Mouse (Mus musculus) heart, postnatal 14 days (tissue): ENCODE results near the gene Il34. TPM values are rescaled to one million over a fixed set of nuclear protein-coding genes. Genes with fewer than 3 reads are reported as not detected.

Experiments
- DNase-seq, 2 experiments: peaks; one replicate each; pipeline ENCODE4 v3.0.0; 2021 to 2022
- intact Hi-C: fragments of 180-260 bp; cut with DNase I; formaldehyde crosslinking; loops from one replicate; pipeline ENCODE4 v1.15.1; 2025
- total RNA-seq, 2 experiments: library from RNA; stranded (reverse); gene quantifications; 2 replicates each; pipeline ENCODE4 v1.2.3; 2021

Il34 gene
- total RNA-seq, 2 experiments from 2014 or later = 10.0 to 10.1 TPM

DNA sequence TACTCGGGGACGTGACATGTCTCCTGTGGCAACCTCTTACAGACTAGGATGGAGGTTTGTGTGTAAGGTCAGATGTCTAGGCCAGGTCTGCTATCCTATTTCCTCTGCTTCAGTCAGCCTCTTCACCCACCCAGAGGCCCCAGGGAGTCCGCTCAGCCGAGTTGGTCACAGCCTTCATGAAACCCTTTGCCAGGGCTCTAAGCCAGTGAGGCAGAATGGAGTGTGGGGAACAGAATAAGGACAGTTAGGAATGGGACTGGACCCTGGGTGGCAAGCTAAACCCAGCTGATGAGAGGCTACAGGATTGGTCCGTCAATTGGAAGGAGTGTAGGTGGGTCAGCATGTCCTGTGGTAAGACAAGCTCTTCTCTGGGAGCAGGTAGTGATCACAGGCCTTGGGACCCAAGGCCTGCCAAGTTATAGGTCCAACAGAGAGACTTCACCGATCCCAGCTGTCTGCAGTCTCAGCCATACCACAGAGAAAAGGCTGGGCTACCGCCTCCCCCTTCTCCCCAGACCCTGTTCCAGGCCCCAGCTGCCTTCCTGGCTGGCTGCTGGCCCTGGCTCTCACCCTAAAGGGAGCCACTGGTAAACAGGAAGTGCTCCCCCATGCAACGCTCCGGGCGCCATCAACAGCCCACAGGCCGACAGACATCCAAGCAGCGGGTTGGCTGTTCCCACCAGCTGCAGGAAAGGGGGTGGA is 86.6 kb downstream of the Il34 start:
- intact Hi-C loops = no loop called here
- DNase-seq = peak; percentile 78 to 81

DNA sequence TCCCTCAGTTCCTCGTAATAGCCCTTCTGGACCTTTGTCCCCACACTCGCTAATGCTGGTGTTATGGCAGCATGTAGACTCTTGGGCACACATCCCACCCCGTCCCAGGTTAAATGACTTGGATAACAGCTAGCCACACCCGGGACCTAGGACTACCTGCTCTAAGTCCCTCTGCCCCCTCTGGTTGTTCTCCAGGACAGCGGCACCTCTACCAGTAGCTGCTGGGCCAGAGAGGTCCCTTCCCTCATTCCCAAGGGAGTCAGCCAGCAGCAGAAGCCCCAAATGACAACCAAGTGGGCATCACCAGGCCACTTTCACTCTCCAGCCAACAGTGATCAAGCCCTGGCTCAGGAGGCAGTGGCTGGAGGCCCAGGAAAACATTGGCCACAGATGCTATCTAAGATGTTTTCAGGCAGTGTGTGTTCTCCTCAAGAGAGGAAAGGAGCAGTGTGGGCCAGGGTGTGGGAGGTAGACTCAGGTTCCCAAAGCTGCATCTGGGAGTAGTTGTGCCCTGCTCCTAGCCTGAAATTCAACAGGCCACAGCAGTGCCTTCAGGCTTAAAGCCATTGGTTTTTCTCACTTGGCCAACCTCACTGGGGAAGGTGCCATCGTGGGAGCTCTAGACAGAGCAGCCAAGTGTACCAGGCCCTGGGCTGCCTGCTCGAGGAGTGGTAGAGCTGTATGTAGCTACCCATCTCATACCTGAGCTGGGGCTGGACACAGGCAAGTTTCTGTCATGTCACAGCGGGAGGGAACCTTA is 87.3 kb downstream of the Il34 start:
- intact Hi-C loops = no loop called here

DNA sequence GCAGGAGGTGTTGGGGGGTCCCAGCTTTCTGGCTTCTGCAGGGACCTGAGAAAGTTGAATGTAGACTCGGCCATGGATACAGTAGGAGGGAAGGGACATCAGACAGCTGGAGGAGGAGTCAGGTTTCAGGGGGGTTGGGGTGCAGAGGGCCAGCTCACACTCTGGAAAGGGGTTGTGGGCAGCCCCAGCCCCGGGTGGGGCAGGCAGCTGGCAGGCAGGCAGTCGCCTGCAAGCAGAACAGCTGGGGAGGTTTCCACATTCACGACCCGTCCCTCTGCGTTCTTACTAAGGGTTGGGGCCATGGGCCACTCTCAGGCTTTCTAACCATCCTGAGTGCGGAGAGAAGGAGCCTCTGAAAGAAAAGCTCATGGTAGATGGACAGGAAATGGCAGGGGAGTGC is 88.6 kb downstream of the Il34 start:
- no peak for DNase-seq
- intact Hi-C loops = no loop called here

More for the DNA sequence above, 87.3 kb downstream of the Il34 start:
- no peak for DNase-seq

DNA sequence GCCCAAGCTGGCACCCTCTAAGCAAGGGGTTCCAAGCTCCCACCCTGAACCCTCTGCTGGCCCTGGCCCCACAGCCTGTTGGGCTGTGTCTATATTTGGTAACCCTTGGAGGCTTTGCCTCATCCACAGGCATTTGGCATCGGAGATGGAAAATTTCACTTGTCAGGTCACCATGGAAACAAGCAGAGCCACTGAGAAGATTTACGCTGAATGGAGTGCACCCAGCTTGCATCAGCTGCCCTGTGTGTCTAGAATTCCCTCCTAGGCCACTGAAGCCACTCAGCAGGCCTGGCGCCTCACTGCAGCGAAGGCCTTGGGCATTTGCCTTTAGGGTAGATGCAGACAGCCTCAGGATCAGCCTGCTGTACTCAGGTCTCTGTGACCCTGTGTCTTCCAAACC is 89.6 kb downstream of the Il34 start:
- peak; percentile 44 to 60 for DNase-seq
- intact Hi-C loops = no loop called here

DNA sequence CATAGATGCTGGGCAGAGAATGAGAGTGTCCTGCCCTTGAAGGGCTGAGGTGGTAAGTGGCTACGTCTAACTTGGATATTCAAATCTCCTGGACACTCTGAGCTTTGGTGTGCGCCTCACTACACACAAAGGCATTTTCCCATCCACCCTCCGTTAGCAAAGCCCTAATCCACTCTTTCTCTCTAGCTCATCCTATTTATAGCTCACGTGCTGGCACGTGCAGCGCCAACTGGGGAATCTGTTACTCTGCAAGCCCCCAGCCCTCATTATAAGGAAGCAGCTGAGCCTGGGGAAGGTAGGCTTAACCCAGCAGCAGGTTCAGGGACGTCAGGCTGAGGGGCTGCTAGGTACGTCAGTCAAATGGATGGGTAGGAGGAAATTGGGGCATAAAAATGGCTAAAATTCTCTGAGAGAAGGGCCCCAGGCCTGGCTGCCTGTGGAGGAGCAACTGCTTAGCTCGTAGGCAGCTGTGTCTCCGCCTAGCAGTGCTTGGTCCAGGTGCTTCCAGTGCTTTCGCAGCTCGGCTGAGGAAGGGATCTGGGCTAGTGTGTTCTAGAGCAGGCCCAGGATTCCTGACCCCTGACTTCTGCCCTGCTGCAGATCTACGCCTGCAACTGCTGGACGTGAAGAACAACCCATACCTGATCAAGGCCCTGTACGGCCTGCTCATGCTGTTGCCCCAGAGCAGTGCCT is 90.8 kb downstream of the Il34 start:
- intact Hi-C loops = no loop called here
- DNase-seq = no peak

DNA sequence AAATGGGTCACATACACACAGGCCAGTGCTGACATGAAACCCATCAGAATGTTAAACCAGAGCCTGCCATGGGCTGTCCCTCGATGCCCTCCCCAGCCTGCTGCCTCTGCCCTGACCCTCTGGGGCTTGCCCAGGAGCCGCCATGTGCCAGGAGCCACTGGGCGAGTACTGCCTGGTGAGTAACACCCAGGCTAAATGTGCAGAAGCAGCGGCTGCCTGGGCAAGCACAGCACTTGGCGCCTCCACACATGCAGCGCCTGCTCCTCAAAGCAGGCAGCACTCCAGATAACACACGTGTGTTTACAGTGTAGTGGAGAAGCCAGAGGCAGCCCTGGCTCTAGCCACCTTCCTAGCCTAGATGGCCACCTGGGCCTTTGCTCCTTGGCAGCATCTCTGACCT is 92.7 kb downstream of the Il34 start:
- intact Hi-C loops = no loop called here
- peak; percentile 45 to 62 for DNase-seq

DNA sequence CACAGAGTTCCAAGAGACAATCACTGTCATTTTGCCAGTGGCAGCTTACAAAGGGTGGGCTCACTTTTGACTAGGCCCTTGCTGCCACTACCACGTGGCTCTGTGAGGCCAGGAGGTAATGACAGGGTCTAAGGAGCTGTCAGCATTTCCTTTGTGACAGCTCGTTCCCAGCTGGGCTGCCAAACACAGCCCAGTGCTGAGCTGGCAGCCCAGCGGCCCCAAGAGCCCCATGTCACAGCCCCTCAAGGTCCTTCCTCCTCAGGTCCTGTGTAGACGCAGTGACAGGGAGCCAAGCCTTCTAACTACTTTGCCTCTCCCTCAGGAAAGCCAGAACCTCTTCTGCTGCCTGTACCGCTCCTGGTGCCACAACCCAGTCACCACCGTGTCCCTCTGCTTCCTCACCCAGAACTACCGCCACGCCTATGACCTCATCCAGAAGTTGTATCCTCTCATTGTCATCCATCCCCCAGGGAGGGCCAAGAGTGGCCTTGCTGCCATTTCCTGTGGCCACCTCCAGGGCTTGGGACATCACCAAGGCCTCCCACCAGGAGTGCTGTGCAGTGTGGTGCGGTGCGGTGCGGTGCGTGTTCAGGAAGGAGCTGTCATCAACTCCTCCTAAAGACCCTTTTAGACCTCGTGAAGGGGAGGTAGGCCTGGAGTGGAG is 94.3 kb downstream of the Il34 start:
- peak; percentile 51 to 59 for DNase-seq
- intact Hi-C loops = no loop called here

DNA sequence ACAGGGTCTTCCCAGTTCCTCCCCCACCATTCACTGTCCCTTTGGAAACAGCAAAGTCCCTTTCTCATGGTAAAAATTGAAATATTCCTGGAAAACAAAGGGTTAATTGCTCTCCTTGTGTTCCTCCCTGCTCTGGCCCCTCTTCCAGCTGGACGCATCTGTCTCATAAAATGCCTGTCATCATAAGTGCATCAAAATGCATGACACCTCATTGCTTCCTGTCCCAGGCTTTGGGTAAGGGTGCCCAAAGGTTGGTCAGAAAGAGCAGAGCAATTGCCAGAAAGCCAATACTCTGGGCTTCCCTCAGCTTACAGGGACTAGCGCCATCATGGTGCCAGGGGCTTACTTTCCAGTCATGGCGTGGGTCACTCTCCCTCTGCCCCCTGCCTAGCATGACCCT is 95.1 kb downstream of the Il34 start:
- no peak for DNase-seq
- intact Hi-C loops = no loop called here

DNA sequence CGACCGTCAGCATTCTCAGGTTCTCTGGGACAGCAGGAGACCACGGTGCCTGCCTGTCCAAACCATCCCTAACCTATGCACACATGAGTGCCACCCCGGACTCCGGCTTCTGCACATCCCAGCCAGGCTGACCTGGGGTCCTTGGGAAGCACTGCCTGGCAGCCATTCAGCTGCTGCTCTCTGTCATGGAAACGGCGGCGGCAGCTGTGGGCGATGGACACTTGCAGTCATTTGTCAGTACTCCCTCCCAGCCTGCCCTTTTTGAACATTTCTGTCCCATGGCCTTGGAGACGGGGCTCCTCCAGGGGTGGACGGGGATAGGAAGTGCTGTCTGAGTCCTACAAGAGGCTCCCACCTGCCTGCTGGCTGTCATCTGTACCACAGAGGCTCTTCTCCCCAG is 97.3 kb downstream of the Il34 start:
- DNase-seq = no peak
- intact Hi-C loops = no loop called here

DNA sequence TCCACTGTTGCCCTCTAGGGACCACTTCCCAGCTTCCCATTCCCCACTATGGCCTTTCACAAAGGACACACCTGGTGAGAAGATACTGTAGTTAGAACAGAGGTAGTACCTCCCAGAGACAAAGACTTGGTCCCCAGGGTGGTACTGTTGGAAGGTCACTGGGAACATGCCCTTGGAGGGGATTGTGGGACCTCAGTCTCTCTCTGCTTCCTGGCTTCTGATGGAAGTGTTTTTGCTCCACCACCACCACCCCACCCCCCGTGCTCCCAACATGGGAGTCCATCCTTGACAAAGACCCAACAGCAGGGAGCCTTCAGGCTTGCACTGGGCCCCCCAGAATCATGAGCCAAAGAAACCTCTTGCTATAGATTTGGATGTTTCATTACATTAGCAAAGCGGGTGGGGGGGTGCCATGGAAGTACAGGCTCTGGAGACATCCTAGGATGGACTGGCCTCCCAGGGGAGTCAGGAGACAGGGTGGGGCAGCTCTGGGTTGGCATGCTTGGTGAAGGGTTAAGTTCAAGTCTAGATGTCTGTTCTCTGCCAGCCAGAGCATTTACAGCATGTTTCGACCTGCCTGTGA is 99.3 kb downstream of the Il34 start:
- intact Hi-C loops = no loop called here
- no peak for DNase-seq

DNA sequence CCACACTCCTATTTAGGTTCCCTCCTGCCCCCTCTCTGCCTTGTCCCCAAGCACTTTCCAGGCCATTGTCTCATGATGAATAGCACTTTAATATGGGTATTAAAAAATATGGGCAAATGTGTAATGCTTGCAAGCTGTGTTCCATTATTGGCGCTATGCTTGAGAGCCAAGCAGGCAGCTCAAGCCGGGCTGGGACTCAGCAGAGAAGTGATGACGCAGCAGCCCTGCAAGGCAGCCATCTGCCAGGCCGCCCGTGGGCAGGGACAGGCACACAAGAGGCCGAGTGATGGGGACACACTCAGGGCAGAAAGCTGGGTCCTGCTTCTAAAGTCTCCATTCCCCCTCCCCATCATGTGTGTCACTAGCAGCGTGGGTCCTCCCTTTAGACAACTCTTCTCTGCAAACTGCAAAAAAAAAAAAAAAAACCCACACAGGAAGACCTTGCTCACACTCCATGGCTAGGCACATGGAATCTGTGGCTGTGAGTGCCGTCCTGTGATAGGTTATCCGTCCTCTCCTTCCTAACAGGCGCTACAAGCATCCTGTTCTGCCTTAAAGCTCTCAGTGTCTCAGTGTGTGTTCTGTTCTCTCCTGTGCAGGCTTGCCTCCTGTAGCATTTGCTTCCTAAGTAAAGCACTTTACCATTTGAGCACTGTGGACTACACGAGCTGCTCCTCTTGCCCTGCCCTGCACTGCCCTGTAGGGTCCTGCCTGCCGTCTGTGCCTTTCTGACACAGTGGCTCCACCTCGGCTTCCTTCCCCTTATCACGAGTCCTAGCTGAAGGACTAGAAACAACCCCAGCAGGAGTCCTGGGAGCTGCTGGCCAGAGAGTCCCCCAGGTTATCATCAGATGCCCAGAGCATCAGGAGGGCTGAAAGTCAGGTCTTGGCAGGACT is 100.1 kb downstream of the Il34 start:
- DNase-seq = no peak
- intact Hi-C loops = no loop called here

DNA sequence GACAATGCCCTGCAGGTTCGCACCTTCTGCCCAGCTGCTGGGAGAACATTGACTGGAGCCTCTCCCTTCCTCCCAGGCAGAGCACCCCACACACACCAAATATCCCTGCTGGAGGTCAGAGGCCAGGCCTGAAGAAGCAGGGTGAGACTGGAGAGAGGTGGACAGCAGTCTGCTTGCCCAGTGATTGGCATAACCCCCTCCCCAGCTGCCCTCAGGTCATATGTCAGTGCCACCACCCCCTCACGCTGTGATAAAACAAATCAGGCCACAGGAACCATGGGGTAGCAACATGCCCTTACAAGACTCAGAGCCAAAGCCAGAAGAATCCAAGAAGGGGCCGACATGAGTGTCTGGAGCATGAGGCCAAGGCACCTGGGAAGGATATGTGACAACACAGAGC is 101.6 kb downstream of the Il34 start:
- intact Hi-C loops = no loop called here
- no peak for DNase-seq

DNA sequence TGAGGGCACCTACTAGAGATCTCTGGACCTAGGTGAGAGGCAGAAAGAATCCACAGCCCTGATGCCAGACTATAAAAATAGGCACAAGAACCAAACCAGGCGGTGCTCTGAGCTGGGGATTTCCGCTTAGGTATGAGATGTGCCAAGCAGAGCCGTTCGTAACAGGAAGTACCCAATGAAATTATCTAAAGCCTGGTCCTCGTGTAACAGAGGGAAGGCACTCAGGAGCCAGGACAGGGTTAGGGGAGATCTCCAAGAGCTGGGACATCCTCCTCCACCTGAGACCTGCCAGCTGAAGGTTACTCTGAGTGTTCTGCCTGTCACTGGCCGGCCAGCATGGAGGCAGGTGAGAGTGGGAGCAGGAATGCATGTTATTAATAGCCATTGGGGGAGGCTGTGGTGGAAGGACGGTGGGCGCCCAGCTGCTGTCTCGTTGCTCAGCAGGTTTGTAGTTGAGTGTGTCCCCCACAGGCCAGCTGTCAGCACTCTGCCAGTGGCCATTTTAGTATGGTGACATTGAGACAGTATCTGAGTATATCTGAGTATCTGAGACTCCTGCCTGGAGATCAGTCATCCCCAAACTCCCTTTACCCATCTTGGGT is 102.2 kb downstream of the Il34 start:
- DNase-seq = no peak
- intact Hi-C loops = no loop called here

DNA sequence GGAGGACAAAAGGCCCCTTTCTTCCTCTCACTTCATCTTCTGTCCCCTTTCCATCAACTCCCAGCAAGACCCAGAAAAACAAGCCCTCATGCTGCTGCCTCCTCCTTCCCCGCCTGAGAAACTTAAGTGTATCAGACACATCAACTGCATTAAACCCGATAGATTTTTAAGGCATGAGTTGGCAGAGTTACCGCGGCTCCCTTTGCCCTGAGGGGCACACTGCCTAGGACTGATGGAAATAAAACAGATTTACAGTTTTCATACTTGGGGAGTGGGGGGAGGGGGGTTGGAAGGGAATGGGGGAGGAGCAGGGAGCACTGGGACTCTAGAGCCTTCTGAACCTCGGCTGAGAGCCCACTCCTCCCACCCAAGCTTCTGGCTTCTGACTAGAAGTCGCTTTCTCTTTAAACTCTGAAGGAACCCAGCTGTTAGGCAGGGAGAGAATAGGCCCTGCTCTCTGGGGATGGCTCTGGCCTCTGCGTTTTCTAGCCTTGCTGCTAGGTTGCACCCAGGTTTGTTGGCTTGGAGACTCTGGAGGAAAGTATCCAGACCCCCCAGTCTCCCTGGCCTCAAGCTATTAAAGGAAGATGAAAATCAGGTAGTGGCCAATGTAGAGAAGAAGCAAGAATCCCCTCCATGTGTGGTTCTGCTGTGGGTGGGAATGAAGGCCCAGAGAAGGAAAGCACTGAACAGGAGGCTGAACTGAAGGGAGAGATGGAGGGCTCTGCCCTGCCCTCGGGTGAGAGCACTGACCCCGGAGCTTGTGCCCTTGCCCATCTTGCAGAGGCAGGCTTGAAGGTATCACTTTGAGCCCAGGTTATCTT is 102.9 kb downstream of the Il34 start:
- intact Hi-C loops = no loop called here
- peak; percentile 41 to 59 for DNase-seq

DNA sequence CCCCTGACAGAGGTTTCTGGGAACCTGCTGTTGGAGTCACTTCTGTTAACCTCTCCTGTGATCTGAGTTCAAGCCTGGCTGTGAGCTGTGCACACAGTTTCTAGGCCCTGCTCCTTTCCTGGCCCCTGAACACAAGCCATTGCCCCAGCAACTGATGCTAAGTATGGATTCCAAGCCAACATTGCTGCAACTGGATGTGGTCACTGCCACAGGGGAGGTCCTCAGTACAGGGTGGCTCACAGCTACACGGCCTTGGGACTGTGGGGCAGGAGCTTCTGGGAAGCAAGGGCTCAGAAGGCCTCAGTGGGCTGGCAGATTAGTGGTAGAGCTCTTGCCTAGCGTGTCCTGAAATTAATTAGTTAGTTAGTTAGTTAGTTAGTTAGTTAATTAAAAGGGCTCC is 105.2 kb downstream of the Il34 start:
- DNase-seq = no peak
- intact Hi-C loops = no loop called here

DNA sequence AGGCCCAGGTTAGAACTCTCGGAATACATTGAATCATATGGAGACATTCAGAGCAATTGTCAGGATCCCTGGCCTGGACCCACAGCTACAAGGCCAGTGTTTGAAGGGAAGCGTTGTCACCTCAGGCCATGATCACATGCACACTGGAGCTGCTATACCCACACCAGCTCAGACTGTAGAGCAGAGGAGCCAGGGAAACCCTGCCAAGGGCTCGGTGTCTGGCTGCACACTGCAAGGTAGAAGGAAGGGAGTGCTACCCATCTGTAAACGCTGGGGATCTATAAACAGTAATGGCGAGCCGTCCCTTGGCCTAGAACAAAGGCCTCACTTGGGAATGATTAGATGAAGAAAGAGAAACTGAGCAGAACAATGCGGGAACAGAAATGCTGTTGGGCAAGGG is 106.2 kb downstream of the Il34 start:
- intact Hi-C loops = no loop called here
- no peak for DNase-seq

DNA sequence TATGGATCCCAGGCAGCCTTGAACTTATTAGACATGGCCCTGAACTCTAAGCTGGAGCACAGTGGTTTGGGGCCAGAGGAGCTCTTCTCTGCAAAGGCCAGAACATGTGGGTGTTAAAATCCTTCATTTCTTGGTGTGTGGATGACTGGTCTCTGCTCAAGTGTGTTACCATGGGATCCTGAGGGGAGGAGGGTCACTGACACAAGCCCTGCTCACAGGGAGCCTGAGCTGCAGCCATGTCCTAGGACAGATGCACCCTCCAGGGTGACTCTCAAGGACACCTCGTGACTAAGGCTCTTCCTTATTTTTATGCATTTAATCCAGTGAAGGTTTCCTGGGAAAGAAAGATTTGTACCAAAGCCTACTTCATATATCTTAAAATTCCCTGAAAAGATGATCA is 107.6 kb downstream of the Il34 start:
- intact Hi-C loops = no loop called here

DNA sequence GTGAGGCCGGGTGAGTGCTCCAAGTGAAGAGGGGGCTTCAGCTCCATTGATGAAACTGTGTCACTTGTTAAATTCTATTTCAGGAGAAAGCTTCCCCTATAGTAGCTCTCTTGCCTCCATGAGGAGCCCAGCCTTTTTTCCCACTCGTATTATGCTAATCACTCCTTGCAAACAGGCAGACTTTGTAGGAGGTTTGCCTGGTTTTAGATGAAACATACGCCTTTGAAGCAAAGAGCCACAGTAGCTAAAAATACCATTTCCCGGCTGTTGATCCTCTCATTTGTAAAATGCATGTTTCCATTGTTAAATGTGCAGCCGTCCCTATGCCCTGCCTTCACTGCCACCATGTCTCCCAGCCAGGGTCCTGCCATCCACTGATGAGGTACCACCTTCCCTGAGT is 108.2 kb downstream of the Il34 start:
- intact Hi-C loops = no loop called here
- DNase-seq = no peak

More for the DNA sequence above, 107.6 kb downstream of the Il34 start:
- DNase-seq = no peak
